Mouse (Mus musculus): ENCODE results near the gene Guca2a. TPM values are rescaled to one million over a fixed set of nuclear protein-coding genes. Genes with fewer than 3 reads are reported as not detected.

Guca2a gene
- polyA plus RNA-seq (2012; ENCODE audit: insufficient read depth, insufficient read length, missing spikeins) = not detected in 2 replicates

DNA sequence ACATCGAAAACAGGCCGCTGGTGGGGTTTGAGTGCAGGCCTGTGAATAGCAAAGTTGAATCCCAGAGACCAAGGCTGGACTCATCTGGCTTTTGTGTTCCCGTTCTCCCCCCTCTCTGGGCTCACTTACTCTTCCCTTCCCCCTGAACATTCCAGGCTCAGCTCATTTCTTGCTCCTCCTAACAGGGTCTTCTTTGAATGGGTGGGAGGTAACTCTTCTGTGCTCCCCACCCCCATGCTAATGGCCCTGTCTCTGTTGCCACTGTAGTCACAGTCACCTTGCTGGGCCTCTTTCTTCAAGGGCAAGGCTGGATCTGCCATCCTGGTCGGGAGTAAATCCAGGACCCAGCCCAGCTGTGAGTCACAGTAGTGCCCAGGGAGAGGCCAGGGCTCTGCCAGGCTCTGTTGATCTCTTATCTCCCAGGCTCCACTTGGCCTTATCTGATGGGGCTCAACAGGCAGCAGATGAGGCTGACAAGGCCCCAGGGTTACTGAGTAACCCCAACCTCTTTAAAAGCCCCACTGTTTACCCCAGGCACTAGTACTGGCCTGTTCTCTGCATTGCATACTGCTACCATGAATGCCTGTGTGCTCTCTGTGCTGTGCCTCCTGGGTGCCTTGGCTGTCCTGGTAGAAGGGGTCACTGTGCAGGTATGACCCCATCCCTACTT is at the start of gene Guca2a:
TSS of gene Guca2a (plus strand) at position 529 of the 670 bp plus-strand sequence.
- Histone ChIP-seq H3K4me3 (ENCODE audit: insufficient read depth, low read length) (no peak within 1 kb of the TSS), H3K27ac (ENCODE audit: insufficient read depth, low read depth, low read length) (no peak within 1 kb of the TSS), H3K4me1 (ENCODE audit: control insufficient read depth, insufficient read depth, low read length) (peaks cover 11% of the 10 kb centered on the region)
- TF ChIP-seq CTCF (IDR thresholded peaks at IDR 0.05; ENCODE audit: low read depth, low read length) = no peak
- no peak for TF ChIP-seq POLR2A (IDR thresholded peaks at IDR 0.05; ENCODE audit: borderline replicate concordance, low read depth, low read length)

DNA sequence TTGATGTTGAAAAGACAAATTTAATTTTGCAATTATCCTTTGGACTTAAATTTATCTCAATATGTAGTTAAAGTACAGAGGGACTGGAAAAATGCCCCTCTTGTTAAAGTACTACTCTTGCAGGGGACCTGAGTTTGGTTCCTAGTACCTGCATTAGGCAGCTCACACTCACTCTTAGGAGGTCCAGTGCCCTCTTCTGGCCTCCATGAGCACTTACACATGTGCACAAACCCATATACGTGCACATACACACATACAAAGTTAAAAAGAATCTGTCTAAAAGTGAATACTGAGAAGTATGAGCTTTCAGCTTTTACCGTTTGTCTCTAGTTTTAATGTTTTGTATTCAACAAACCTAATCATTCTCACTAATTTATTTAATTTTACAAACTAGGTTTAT is 49.5 kb upstream of the Guca2a start:
- Histone ChIP-seq H3K4me1 (ENCODE audit: control insufficient read depth, insufficient read depth, low read length) (no peaks in the 10 kb centered on the region), H3K4me3 (ENCODE audit: insufficient read depth, low read length) (no peak overlapping the region), H3K27ac (ENCODE audit: insufficient read depth, low read depth, low read length) (no peak overlapping the region)
- TF ChIP-seq POLR2A (IDR thresholded peaks at IDR 0.05; ENCODE audit: borderline replicate concordance, low read depth, low read length) (no peak), CTCF (IDR thresholded peaks at IDR 0.05; ENCODE audit: low read depth, low read length) (no peak)

DNA sequence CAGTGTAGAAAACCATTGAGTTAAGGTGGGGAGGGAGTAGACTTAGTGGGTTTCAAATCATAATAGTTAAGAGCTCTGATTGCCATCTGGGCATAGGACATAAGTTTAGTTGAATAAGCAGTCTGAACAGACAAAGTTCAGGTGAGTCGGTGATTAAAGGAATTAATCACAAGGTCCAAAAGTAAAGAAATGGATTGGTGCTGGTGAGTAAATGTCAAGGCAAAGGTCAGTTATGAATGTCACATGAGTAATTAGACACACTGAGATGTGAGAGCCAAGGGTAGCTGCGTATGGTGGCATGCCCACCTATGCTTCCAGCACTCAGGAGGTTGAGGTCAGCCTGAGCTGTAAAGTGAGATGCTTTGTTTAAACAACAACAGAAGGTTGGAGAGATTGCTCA is 48.1 kb upstream of the Guca2a start:
- H3K27ac ChIP-seq (ENCODE audit: insufficient read depth, low read depth, low read length) = no peak overlapping the region
- TF ChIP-seq POLR2A (IDR thresholded peaks at IDR 0.05; ENCODE audit: borderline replicate concordance, low read depth, low read length) (no peak), CTCF (IDR thresholded peaks at IDR 0.05; ENCODE audit: low read depth, low read length) (no peak)
- no peaks in the 10 kb centered on the region for H3K4me1 ChIP-seq (ENCODE audit: control insufficient read depth, insufficient read depth, low read length)
- H3K4me3 ChIP-seq (ENCODE audit: insufficient read depth, low read length) = no peak overlapping the region

DNA sequence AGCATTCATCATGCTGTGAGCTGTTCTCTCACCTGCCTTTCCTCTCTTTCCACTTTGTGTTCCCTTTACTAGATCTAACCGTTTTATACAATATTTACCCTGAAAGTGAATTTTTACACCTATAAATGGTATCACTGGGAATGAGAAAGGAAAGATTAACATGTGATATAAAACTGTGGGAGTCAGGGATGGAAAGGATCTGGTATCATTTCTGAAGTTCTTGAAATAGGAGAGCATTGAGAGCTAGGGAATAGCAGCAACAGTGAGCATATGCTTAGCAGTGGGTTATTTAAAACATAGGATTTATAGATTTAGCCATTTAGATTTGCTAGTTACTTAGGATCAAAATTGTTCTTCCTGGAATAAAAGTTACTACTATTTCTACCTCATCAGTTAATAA is 47.5 kb upstream of the Guca2a start:
- H3K4me3 ChIP-seq (ENCODE audit: insufficient read depth, low read length) = no peak overlapping the region
- no peak overlapping the region for H3K27ac ChIP-seq (ENCODE audit: insufficient read depth, low read depth, low read length)
- peaks cover 3% of the 10 kb centered on the region; the same call in 1 of the 2 replicates for H3K4me1 ChIP-seq (ENCODE audit: control insufficient read depth, insufficient read depth, low read length)
- TF ChIP-seq CTCF (IDR thresholded peaks at IDR 0.05; ENCODE audit: low read depth, low read length) (no peak), POLR2A (IDR thresholded peaks at IDR 0.05; ENCODE audit: borderline replicate concordance, low read depth, low read length) (no peak)

DNA sequence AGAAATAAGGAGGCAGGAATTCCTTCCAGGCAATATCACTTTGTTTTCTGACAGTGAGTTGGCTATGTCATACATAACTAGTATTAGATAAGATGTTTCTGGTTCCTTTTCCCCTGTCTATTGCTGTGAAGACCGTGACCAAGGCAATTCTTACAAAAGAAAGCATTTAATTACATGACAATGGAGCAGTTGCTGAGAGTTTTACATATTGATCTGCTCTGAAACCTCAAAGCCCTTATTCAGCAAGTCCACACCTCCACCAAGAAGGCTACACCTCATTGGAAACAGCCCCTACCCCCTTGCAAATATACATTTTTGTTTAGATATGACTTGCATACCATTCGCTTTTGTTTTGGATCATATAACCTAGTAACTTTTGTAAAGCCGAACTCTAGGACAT is 45.0 kb upstream of the Guca2a start:
- TF ChIP-seq POLR2A (IDR thresholded peaks at IDR 0.05; ENCODE audit: borderline replicate concordance, low read depth, low read length) (no peak), CTCF (IDR thresholded peaks at IDR 0.05; ENCODE audit: low read depth, low read length) (no peak)
- Histone ChIP-seq H3K4me1 (ENCODE audit: control insufficient read depth, insufficient read depth, low read length) (peaks cover 3% of the 10 kb centered on the region; the same call in 1 of the 2 replicates), H3K4me3 (ENCODE audit: insufficient read depth, low read length) (no peak overlapping the region), H3K27ac (ENCODE audit: insufficient read depth, low read depth, low read length) (no peak overlapping the region)

DNA sequence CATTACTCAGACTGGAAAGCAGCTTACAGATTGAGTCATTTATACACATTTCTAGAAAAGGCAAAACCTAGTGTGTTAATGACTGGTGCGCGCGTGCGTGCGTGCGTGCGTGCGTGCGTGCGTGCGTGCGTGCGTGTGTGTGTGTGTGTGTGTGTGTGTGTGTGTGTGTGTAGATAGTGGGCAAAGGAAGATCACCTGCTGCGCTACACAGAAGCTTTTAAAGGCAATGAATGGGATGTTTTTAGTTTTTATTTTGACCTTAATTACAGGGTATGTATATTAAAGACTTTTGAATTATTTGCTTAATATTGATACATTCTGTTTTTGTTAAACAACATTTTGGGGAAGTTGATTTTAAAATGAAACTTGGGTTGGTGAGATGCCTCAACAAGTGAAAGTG is 43.2 kb upstream of the Guca2a start:
- peaks cover 3% of the 10 kb centered on the region; the same call in 1 of the 2 replicates for H3K4me1 ChIP-seq (ENCODE audit: control insufficient read depth, insufficient read depth, low read length)
- H3K4me3 ChIP-seq (ENCODE audit: insufficient read depth, low read length) = no peak overlapping the region
- H3K27ac ChIP-seq (ENCODE audit: insufficient read depth, low read depth, low read length) = no peak overlapping the region
- no peak for TF ChIP-seq POLR2A (IDR thresholded peaks at IDR 0.05; ENCODE audit: borderline replicate concordance, low read depth, low read length)
- TF ChIP-seq CTCF (IDR thresholded peaks at IDR 0.05; ENCODE audit: low read depth, low read length) = no peak

DNA sequence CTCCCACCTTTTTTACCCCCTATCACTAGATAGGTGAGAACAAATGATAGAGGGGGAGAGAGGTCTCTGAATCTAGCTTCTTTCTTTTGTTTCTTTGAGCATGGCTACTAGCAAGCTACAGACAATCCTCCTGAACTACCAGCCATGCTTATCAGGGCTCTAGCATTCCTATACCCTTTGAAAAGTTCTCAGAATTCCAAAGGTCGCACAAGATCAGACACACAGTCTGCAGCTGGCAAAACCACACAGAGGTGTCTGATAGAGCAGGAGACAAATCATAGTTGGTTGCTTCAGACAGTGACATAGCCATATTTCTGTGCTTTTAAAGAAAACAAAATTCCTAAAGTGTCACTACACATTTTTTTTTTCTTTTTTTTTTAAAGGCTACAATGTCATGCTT is 37.9 kb upstream of the Guca2a start:
- H3K4me3 ChIP-seq (ENCODE audit: insufficient read depth, low read length) = no peak overlapping the region
- peaks cover 3% of the 10 kb centered on the region; the same call in 1 of the 2 replicates for H3K4me1 ChIP-seq (ENCODE audit: control insufficient read depth, insufficient read depth, low read length)
- no peak for TF ChIP-seq POLR2A (IDR thresholded peaks at IDR 0.05; ENCODE audit: borderline replicate concordance, low read depth, low read length)
- TF ChIP-seq CTCF (IDR thresholded peaks at IDR 0.05; ENCODE audit: low read depth, low read length) = no peak
- no peak overlapping the region for H3K27ac ChIP-seq (ENCODE audit: insufficient read depth, low read depth, low read length)

DNA sequence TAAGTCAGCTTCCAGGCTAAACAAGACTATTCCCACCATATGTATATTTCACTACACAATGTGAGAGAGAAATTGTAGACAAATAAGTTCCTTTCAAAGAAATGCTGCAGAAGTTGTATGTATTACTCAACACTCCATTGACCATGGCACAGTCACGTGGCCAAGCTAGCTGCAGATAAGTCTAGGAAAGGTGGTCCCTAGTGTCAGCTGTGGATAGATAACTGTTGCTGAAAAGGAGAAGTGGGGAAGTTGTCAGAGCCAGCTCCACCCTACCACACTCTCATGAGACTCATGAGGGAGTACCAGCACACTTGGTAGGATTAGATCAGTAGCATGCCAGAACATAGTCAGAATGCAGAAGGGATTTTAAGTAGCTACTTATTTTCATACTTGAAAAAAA is 28.0 kb upstream of the Guca2a start:
- peaks cover 20% of the 10 kb centered on the region for H3K4me1 ChIP-seq (ENCODE audit: control insufficient read depth, insufficient read depth, low read length)
- H3K4me3 ChIP-seq (ENCODE audit: insufficient read depth, low read length) = no peak overlapping the region
- no peak overlapping the region for H3K27ac ChIP-seq (ENCODE audit: insufficient read depth, low read depth, low read length)
- no peak for TF ChIP-seq POLR2A (IDR thresholded peaks at IDR 0.05; ENCODE audit: borderline replicate concordance, low read depth, low read length)
- no peak for TF ChIP-seq CTCF (IDR thresholded peaks at IDR 0.05; ENCODE audit: low read depth, low read length)

DNA sequence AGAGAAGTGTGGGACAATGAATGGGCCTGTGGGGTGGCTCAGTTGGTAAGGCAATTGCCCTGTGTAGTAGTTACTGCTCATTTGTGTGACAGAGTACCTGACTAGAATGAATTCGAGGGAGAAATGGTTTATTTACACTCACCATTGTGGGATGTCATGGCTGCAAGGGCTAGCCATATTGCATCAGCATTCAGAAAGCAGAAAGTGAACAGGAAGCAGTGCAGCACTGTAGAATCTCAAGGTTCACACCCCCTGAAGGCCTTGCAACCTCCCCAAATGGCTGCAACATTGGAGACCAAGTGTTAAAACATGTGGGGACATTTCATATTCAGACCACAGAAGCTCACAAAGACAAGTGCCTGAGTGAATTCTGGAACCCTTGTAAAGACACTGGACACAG is 23.4 kb upstream of the Guca2a start:
- Histone ChIP-seq H3K4me3 (ENCODE audit: insufficient read depth, low read length) (no peak overlapping the region), H3K27ac (ENCODE audit: insufficient read depth, low read depth, low read length) (no peak overlapping the region), H3K4me1 (ENCODE audit: control insufficient read depth, insufficient read depth, low read length) (peaks cover 17% of the 10 kb centered on the region)
- TF ChIP-seq CTCF (IDR thresholded peaks at IDR 0.05; ENCODE audit: low read depth, low read length) = no peak
- no peak for TF ChIP-seq POLR2A (IDR thresholded peaks at IDR 0.05; ENCODE audit: borderline replicate concordance, low read depth, low read length)

DNA sequence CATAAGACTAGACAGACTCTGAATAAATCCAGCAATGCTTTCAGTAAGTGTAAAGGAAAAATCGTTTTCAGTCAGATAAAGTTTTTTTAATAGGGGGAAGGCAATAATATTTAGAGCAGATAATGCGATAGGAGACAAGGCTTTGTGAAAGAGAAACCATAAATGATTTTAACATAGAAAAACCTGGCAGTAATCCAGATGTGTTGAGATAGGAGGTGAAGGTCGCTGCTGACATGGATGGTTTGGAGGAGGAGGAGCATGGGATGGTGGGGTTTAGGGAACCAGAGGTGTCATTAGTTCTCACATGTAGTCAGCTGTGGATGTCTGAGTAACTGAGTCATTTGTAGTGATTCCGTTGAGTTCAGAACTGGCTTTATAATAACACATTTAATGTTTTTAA is 22.8 kb upstream of the Guca2a start:
- no peak for TF ChIP-seq CTCF (IDR thresholded peaks at IDR 0.05; ENCODE audit: low read depth, low read length)
- TF ChIP-seq POLR2A (IDR thresholded peaks at IDR 0.05; ENCODE audit: borderline replicate concordance, low read depth, low read length) = no peak
- Histone ChIP-seq H3K4me3 (ENCODE audit: insufficient read depth, low read length) (no peak overlapping the region), H3K4me1 (ENCODE audit: control insufficient read depth, insufficient read depth, low read length) (peaks cover 15% of the 10 kb centered on the region), H3K27ac (ENCODE audit: insufficient read depth, low read depth, low read length) (no peak overlapping the region)
